Mouse (Mus musculus) liver, postnatal 0 days (tissue): Measurements from ENCODE around the gene Gabbr2. TPM values are rescaled to one million over a fixed set of nuclear protein-coding genes. Genes with fewer than 3 reads are reported as not detected.

Experiments used
- ATAC-seq: fragments of 200-750 bp; cut with Nextera tagmentation; 2 replicates; pipeline ENCODE4 v1.8.0; 2017; ENCODE audit warnings: mild to moderate bottlenecking, moderate library complexity
- DNase-seq: peaks from one replicate; pipeline ENCODE4 v3.0.0-alpha.2; 2016
- H3K27ac ChIP-seq: fragments of 300-500 bp; sonication (generic); 2 replicates; pipeline ENCODE4 v1.5.1; 2014; ENCODE audit warnings: antibody characterized with exemption, moderate library complexity, mild to moderate bottlenecking, low read depth
- H3K27me3 ChIP-seq: fragments of 300-500 bp; sonication (generic); 2 replicates; pipeline ENCODE4 v1.6.1; 2014; ENCODE audit warnings: low read length, control low read depth, mixed read lengths; ENCODE audit not compliant: insufficient read depth
- H3K36me3 ChIP-seq: fragments of 300-500 bp; sonication (generic); replicated peaks from 2 replicates; pipeline ENCODE4 v1.6.1; 2014; ENCODE audit warnings: mild to moderate bottlenecking, control low read depth, low read length, moderate library complexity, mixed read lengths; ENCODE audit not compliant: insufficient read depth
- H3K4me1 ChIP-seq: fragments of 300-500 bp; sonication (generic); 2 replicates; pipeline ENCODE4 v1.6.1; 2014; ENCODE audit warnings: antibody characterized with exemption, mild to moderate bottlenecking, control low read depth; ENCODE audit not compliant: insufficient read depth
- H3K4me2 ChIP-seq: fragments of 300-500 bp; sonication (generic); 2 replicates; pipeline ENCODE4 v1.6.1; 2014; ENCODE audit warnings: low read depth, mild to moderate bottlenecking, low read length, moderate library complexity, mixed read lengths
- H3K4me3 ChIP-seq: fragments of 300-500 bp; sonication (generic); 2 replicates; pipeline ENCODE4 v1.5.1; 2014; ENCODE audit warnings: low read depth, low read length
- H3K9ac ChIP-seq: fragments of 300-500 bp; sonication (generic); replicated peaks from 2 replicates; pipeline ENCODE4 v1.6.1; 2014; ENCODE audit warnings: mild to moderate bottlenecking, moderate library complexity
- H3K9me3 ChIP-seq: fragments of 300-500 bp; sonication (generic); 2 replicates; pipeline ENCODE4 v1.6.1; 2016; ENCODE audit warnings: mild to moderate bottlenecking, control low read depth, low read length, mixed read lengths
- CTCF ChIP-seq: sonication (generic); IDR thresholded peaks from 2 replicates; pipeline ENCODE4 v1.5.1; 2016; ENCODE audit warnings: antibody characterized with exemption, low read depth
- EP300 ChIP-seq: IDR thresholded peaks from 2 replicates; pipeline ENCODE4 v1.6.1; 2016; ENCODE audit warnings: antibody characterized with exemption, low read depth, mild to moderate bottlenecking
- WGBS: fragments of 180-500 bp; shearing (Covaris S2); extraction: QIAGEN DNeasy Blood & Tissue Kit; methylation state at CpG from one replicate; pipeline ENCODE4 v1.1.7; 2014; ENCODE audit not compliant: insufficient replicate concordance; 5-methylcytosine and 5-hydroxymethylcytosine counted together
- polyA plus RNA-seq: library from polyadenylated mRNA; unstranded; fragments of >200 nt; fragmentation: Nextera tagmentation; extraction: Ambion mirVana; gene quantifications from 2 replicates; pipeline ENCODE4 v1.2.1, GENCODE M21; 2015

The Gabbr2 gene
- polyA plus RNA-seq, 1 experiment from 2014 or later, result 0.20 TPM

DNA sequence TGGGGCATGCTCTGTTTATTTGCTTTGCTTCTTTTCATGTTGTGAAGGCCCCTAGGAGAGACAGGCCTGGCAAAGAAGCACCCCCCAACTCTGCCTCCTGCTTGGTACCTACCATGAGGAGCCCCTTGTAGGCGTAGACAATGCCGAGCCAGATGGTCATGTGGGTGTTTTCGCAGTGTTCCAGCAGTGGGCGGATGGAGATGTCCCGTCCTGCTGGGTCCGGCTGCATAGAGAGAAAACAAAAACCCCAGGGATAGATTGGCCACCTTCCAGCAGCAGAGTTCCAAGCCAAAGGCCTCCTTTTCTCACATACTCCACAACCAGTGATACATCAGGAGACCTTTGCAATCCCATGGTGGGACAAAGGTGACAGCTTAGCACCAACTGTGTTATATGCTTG is 307.5 kb downstream of the Gabbr2 start:
- 71% methylated on average over 6 of the region's 6 CpGs for WGBS
- Histone ChIP-seq H3K4me1 (no peaks in the 10 kb centered on the region), H3K9me3 (no peaks in the 10 kb centered on the region), H3K4me2 (no peak overlapping the region), H3K36me3 (no peaks in the 10 kb centered on the region), H3K27ac (no peak overlapping the region), H3K4me3 (no peak overlapping the region), H3K27me3 (0 out of 2 replicates have a peak, but pooled peaks cover 4% of the 10 kb centered on the region), H3K9ac (no peak overlapping the region)
- no peak for DNase-seq
- ATAC-seq, result no peak
- TF ChIP-seq CTCF (no peak), EP300 (no peak)

DNA sequence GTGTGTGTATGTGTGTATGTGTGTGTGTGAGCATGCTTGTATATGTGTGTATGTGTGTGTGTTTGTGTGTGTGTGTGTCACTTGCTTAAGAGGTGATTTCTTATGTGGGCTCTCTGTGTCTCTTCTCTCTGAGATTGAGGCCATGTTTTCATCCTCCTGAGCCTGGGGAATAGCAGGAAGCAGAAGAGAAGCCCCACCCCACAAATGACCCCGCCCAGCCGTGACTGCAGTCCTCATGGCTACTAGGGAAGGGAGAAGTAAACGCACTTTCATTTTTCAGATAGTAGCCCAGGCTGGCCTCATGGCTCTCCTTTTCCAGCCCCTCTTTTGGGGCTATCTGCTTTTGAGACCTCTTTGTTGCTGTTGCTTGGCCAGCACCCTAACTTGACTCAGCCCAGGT is 315.0 kb downstream of the Gabbr2 start:
- no peak overlapping the region for H3K4me3 ChIP-seq
- H3K9ac ChIP-seq, result no peak overlapping the region
- no peak for DNase-seq
- no peaks in the 10 kb centered on the region for H3K36me3 ChIP-seq
- H3K4me1 ChIP-seq, result no peaks in the 10 kb centered on the region
- H3K9me3 ChIP-seq, result no peaks in the 10 kb centered on the region
- TF ChIP-seq CTCF (no peak), EP300 (no peak)
- no peak overlapping the region for H3K4me2 ChIP-seq
- ATAC-seq, result no peak
- WGBS, result 26% methylated on average over 3 of the region's 3 CpGs
- H3K27me3 ChIP-seq, result no peaks in the 10 kb centered on the region
- no peak overlapping the region for H3K27ac ChIP-seq

DNA sequence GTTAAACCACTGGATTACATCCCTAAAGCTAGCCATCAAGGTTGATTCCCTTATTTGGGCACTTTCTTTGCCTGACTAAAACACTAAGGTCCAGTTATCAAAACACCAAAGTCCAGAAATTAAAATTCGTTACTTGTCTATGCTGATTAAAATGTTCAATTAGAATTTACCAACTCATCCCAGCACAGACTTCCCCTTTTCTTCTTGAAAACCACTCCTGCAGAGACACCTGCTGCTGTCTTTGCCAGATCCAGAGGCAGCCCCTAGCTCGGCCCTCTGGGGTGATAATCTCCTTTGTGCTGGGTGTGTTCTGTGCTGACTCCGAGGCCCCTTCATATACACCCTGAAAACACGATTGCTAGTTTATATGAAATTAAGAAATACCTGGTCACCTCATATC is 315.7 kb downstream of the Gabbr2 start:
- DNase-seq (no peak), ATAC-seq (no peak)
- no peaks in the 10 kb centered on the region for H3K36me3 ChIP-seq
- WGBS, result 34% methylated on average over 4 of the region's 4 CpGs
- H3K4me2 ChIP-seq, result no peak overlapping the region
- no peak overlapping the region for H3K9ac ChIP-seq
- TF ChIP-seq EP300 (no peak), CTCF (no peak)
- no peaks in the 10 kb centered on the region for H3K4me1 ChIP-seq
- H3K9me3 ChIP-seq, result no peaks in the 10 kb centered on the region
- H3K27ac ChIP-seq, result no peak overlapping the region
- H3K27me3 ChIP-seq, result no peaks in the 10 kb centered on the region
- H3K4me3 ChIP-seq, result no peak overlapping the region

DNA sequence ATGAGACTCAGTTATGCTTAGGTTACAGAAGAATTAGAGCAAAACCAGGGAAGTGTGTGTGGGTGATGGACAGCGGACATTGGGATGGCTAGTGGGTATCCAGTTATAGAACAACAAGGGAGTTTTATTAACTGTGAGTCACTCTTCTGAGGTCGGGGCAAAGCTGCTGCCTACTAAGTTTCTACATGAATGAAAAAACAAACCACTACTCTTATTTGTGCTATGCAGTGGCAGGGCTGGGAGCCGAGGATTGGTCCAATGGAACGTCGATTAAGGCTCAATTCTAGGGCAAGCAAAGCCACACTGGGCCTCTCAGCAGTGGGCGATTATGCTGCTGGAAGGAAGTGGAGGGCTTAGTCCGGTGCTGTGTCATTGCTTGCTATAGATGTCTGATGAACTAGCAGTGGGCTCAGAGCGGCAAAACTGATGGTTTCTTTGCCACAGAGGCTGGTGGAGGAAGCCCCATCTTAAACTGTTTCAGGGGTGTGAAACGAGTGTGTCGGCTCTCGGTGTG is 316.3 kb downstream of the Gabbr2 start:
- DNase-seq, result no peak
- 34% methylated on average over 11 of the region's 11 CpGs for WGBS

DNA sequence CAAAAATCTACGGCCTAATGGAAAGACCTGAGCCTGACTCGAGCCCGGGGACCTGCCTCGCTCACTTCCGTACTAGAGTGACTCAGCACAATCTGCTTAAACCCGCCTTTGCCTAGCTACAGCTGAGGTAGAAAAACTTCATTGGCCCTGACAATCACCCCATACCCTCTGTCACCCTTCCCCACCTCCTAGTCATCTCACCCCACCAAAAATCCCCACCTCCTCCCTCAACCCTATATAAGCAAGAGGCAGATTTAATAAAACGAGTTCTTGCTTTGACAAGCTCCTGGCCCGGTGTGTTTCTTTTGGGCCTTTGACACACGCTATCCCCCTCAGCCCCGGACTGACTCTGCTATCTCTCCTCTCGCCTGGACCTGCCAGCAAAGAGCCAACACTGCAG is 323.1 kb downstream of the Gabbr2 start:
- no peak for TF ChIP-seq EP300
- TF ChIP-seq CTCF, result no peak
- Histone ChIP-seq H3K9ac (no peak overlapping the region), H3K36me3 (no peaks in the 10 kb centered on the region), H3K27me3 (no peaks in the 10 kb centered on the region), H3K4me3 (no peak overlapping the region), H3K27ac (no peak overlapping the region), H3K9me3 (no peaks in the 10 kb centered on the region), H3K4me2 (no peak overlapping the region), H3K4me1 (peaks cover 9% of the 10 kb centered on the region)
- no peak for DNase-seq
- 54% methylated on average over 11 of the region's 11 CpGs for WGBS
- no peak for ATAC-seq

More for the DNA sequence above, 316.3 kb downstream of the Gabbr2 start:
- Histone ChIP-seq H3K27me3 (no peaks in the 10 kb centered on the region), H3K4me1 (no peaks in the 10 kb centered on the region), H3K27ac (no peak overlapping the region), H3K36me3 (no peaks in the 10 kb centered on the region), H3K4me3 (no peak overlapping the region), H3K9me3 (no peaks in the 10 kb centered on the region), H3K4me2 (no peak overlapping the region), H3K9ac (no peak overlapping the region)
- no peak for ATAC-seq
- TF ChIP-seq EP300 (no peak), CTCF (no peak)

DNA sequence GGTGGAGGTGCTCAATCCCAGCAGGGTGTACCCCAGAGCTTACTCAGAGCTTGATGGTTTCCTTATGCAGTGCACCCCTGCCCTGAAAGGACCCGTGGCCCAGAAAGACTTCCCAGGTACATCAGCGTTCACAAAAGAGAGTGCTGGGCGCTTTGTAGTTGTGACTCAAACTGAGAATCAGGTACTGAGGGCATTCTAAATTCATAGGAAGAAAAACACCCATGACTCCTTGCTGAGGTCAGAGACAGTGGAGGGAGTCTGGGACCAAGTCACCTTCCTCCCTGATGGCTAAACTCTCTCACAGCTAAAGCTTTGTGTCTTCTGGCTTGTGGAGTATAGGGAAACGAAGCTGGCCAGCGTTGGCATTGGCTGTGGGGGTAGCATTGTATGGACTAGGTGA is 325.3 kb downstream of the Gabbr2 start:
- no peak overlapping the region for H3K9ac ChIP-seq
- ATAC-seq (no peak), DNase-seq (no peak)
- no peaks in the 10 kb centered on the region for H3K27me3 ChIP-seq
- H3K27ac ChIP-seq, result no peak overlapping the region
- H3K4me2 ChIP-seq, result no peak overlapping the region
- H3K4me3 ChIP-seq, result no peak overlapping the region
- WGBS, result 64% methylated on average over 5 of the region's 5 CpGs
- no peak for TF ChIP-seq CTCF
- TF ChIP-seq EP300, result no peak
- peaks cover 9% of the 10 kb centered on the region for H3K4me1 ChIP-seq
- H3K36me3 ChIP-seq, result no peaks in the 10 kb centered on the region
- no peaks in the 10 kb centered on the region for H3K9me3 ChIP-seq

DNA sequence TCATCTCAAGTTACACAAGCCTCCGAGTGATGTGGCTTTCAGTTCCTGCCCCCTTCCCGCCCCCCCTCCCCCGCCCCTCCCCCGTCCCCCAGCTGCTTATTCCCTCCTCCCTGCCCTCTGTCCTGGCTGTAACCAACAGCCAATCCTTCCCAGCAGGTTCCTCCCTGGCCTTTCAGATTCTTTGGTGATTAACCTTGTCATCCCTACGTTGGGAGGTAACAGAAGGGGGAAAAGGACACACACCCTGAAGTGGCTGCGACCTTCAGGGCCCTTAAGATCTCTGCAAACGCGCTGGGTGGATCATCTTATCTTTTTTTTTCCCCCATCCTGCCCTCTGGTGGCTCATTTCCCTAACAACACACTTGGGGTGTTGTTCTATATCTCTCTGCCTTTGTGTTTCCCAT is 326.3 kb downstream of the Gabbr2 start:
- Histone ChIP-seq H3K4me3 (no peak overlapping the region), H3K9ac (no peak overlapping the region), H3K4me1 (peaks cover 9% of the 10 kb centered on the region), H3K36me3 (no peaks in the 10 kb centered on the region), H3K9me3 (no peaks in the 10 kb centered on the region), H3K27ac (no peak overlapping the region), H3K27me3 (no peaks in the 10 kb centered on the region), H3K4me2 (0 out of 2 replicates have a peak overlapping the region, but pooled peaks have one; percentile 67)
- no peak for ATAC-seq
- peak; percentile 37 for DNase-seq
- TF ChIP-seq CTCF (peak; percentile 55), EP300 (no peak)
- under 1% methylated on average over 6 of the region's 8 CpGs for whole genome bisulfite sequencing
